In the genomic region with DNA sequence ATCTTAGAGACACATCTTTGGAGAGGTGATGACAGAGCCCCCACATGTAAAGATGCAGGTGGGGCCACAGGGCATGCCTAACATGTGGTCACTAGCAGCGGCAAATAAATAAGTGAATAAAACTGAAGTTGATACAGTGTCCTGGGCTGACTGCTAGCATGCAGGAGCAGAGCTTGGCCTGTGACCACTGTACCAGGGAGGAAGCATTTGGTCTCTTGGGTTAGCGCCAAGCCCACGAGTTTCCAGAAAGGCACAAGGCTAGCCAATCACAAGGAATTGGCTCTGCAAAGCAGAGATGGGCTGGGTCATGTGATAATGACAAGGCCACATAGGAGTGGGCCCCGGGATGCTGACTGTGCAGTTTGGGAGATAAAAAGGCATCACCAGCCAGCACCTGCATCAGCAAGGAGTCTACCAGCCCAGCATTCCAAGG, we compare ENCODE assay signal across 9 mouse cellular contexts. TPM values are rescaled to one million over a fixed set of nuclear protein-coding genes. Genes with fewer than 3 reads are reported as not detected.
A peak's percentile ranks its signal among the peaks of the same experiment; 100 is the strongest.
DNase-seq lines count a peak whose midpoint lies in the region; ATAC-seq and TF ChIP-seq lines count a peak whose summit lies in the region.
"Had no signal": no experiment of that assay in that cellular context is flagged by ENCODE, and none has a peak within 500 bp of the region (broad histone marks: within the 10 kb centered on the region; RNA-seq: fewer than 3 reads in every experiment).

No protein-coding gene starts in this region.

- peak overlapping the region; percentile 55 for H3K27ac ChIP-seq in liver, embryonic 14.5 days
- H3K27ac ChIP-seq: embryonic facial prominence, embryonic 15.5 days had no signal

- no peak overlapping the region; the same call in 1 of the 2 replicates for H3K9ac ChIP-seq in liver, embryonic 14.5 days (replicated peaks)
- H3K9ac ChIP-seq: embryonic facial prominence, embryonic 15.5 days had no signal

- peaks cover 31 to 36% of the 10 kb centered on the region in 2 experiments for H3K4me1 ChIP-seq in liver, embryonic 14.5 days (replicated peaks; ENCODE audit: control insufficient read depth in 2 of 2, insufficient read depth in 2 of 2, low read length in 1 of 2)
- H3K4me1 ChIP-seq: embryonic facial prominence, embryonic 15.5 days had no signal

- WGBS in liver, embryonic 14.5 days (ENCODE audit: insufficient replicate concordance), result 41% methylated on average over 4 of the region's 4 CpGs

- H3K4me3 ChIP-seq in liver, embryonic 14.5 days (ENCODE audit: insufficient read depth in 1 of 2, low read depth in 2 of 2, low read length in 2 of 2), result no peak overlapping the region
- H3K4me3 ChIP-seq: embryonic facial prominence, embryonic 15.5 days had no signal

- DNase-seq in adrenal gland, postnatal 10 days, result peak; percentile 42
- no peak for DNase-seq in adrenal gland, adult 18-20 months (ENCODE audit: low spot score in 2 of 2)
- DNase-seq in MEL-GATA-1-ER (ENCODE audit: extremely low read depth, low read depth), result peak; percentile 80
- peak; percentile 23 for DNase-seq in gastrocnemius, postnatal 25 days
- DNase-seq in liver, embryonic 14.5 days (ENCODE audit: low read depth in 3 of 3, low spot score in 3 of 3), result peak; percentile 77 to 80 (median 78)
- DNase-seq in thymus, postnatal 25 days, result peak; percentile 70
- no peak for DNase-seq in left cerebral cortex, postnatal 25 days (ENCODE audit: low spot score in 2 of 2)
- no peak for DNase-seq in urinary bladder, adult 18-20 months (ENCODE audit: low spot score in 2 of 2)

- no peaks in the 10 kb centered on the region for H3K27me3 ChIP-seq in liver, embryonic 14.5 days (ENCODE audit: control insufficient read depth, insufficient read depth, low read length)
- H3K27me3 ChIP-seq: embryonic facial prominence, embryonic 15.5 days had no signal

- peak; percentile 93 for ATAC-seq in liver, embryonic 14.5 days (ENCODE audit: insufficient read depth)

- no peaks in the 10 kb centered on the region for H3K36me3 ChIP-seq in liver, embryonic 14.5 days (replicated peaks; ENCODE audit: control insufficient read depth, insufficient read depth, low read depth)
- H3K36me3 ChIP-seq: embryonic facial prominence, embryonic 15.5 days had no signal

- no peak for TF ChIP-seq CTCF in liver, embryonic 14.5 days (IDR thresholded peaks at IDR 0.05; ENCODE audit: low read depth)

- intact Hi-C loops in left cerebral cortex, postnatal 25 days (cut with DNase I), result no loop called here

- TF ChIP-seq EP300 in liver, embryonic 14.5 days (IDR thresholded peaks at IDR 0.05; ENCODE audit: low read depth), result peak; percentile 75

- peak overlapping the region; percentile 36 for H3K4me2 ChIP-seq in liver, embryonic 14.5 days (ENCODE audit: low read depth)
- H3K4me2 ChIP-seq: embryonic facial prominence, embryonic 15.5 days had no signal

- H3K9me3 ChIP-seq in liver, embryonic 14.5 days (ENCODE audit: control insufficient read depth, low read length), result no peaks in the 10 kb centered on the region
- H3K9me3 ChIP-seq: embryonic facial prominence, embryonic 15.5 days had no signal

RNA-seq across cellular contexts. Expression of a gene that starts 47.2 kb away (rescaled TPM):
- total RNA-seq in adrenal gland, postnatal 10 days (2021), result 10 to 100 TPM; 29.1 to 30.9 TPM
- total RNA-seq in adrenal gland, adult 18-20 months (2021), result 10 to 100 TPM; 42.6 to 44.0 TPM
- total RNA-seq in gastrocnemius, postnatal 25 days (2021), result 10 to 100 TPM; 20.2 to 22.0 TPM
- 6.8 and 8.9 TPM in 2 replicates for polyA plus RNA-seq in liver, embryonic 14.5 days (2012; rRNA removed)
- polyA plus RNA-seq in liver, embryonic 14.5 days (2014; fragmentation: Nextera tagmentation; extraction: Ambion mirVana), result 18.6 and 22.8 TPM in 2 replicates
- total RNA-seq in left cerebral cortex, postnatal 25 days (2021), result 10 to 100 TPM; 39.8 to 42.1 TPM

RNA-seq across cellular contexts. Expression of a gene that starts 47.3 kb away (rescaled TPM):
- total RNA-seq in adrenal gland, postnatal 10 days (2021), result 100 to 1,000 TPM; 186 to 230 TPM
- 100 to 1,000 TPM; 113 to 157 TPM for total RNA-seq in adrenal gland, adult 18-20 months (2021)
- total RNA-seq in gastrocnemius, postnatal 25 days (2021), result 10 to 100 TPM; 84.3 to 87.9 TPM
- 63.4 and 176 TPM in 2 replicates for polyA plus RNA-seq in liver, embryonic 14.5 days (2012; rRNA removed)
- polyA plus RNA-seq in liver, embryonic 14.5 days (2014; fragmentation: Nextera tagmentation; extraction: Ambion mirVana), result 553 and 555 TPM in 2 replicates
- 100 to 1,000 TPM; 142 to 143 TPM for total RNA-seq in left cerebral cortex, postnatal 25 days (2021)

Comparison
In these comparisons a context has a peak if more than half of its experiments do, and no peak if none do; other contexts are left out.
1. DNase-seq: peak in adrenal gland, postnatal 10 days (single experiment), MEL-GATA-1-ER (single experiment), gastrocnemius, postnatal 25 days (single experiment), liver, embryonic 14.5 days (3 of 3) and thymus, postnatal 25 days (single experiment); none in adrenal gland, adult 18-20 months (0 of 2), left cerebral cortex, postnatal 25 days (0 of 2) and urinary bladder, adult 18-20 months (0 of 2).